Mouse (Mus musculus) testis, adult 2 months (tissue): Measurements from ENCODE around the gene Rab15.

Experiments
- CTCF ChIP-seq: fragments of 200-500 bp; IDR thresholded peaks from 2 replicates; pipeline ENCODE4 v1.5.1; 2012; ENCODE audit warnings: low read depth, mild to moderate bottlenecking, inconsistent platforms, low read length, moderate library complexity; ENCODE audit not compliant: control insufficient read depth, insufficient read depth, insufficient replicate concordance
- POLR2A ChIP-seq: fragments of 200-500 bp; IDR thresholded peaks from 2 replicates; pipeline ENCODE4 v1.6.1; 2012; ENCODE audit warnings: low read depth, mild to moderate bottlenecking, inconsistent platforms, low read length, moderate library complexity; ENCODE audit not compliant: control insufficient read depth

DNA sequence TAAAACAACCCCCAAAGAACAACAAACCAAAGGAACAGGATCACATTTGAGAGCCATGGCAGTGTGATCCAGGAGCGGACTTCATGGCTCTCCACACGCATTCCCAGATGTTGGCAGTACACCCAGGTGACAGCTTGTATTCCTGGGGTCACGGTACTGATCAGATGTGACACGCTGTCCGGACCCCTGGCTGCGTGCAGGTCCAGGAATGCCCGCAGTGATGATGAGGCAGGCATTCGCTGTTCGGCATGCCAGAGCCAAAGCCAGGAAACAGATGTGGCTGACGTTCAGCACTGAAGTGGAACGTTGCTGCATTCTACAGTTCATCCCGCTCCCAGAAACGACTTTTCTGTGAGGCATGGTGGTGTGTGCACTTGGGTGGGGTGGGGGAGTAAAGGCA is 42.6 kb upstream of the Rab15 start:
- no peak for TF ChIP-seq CTCF
- no peak for TF ChIP-seq POLR2A
